Mouse (Mus musculus) midbrain, embryonic 15.5 days (tissue): ENCODE results near the gene Orc5. TPM values are rescaled to one million over a fixed set of nuclear protein-coding genes. Genes with fewer than 3 reads are reported as not detected.
A peak's percentile ranks its signal among the peaks of the same experiment; 100 is the strongest.
"Not testable (repeated sequence)": the region's sequence is repeated elsewhere in the genome, so short reads cannot be mapped to it uniquely, and the experiment has no call there.

ENCODE experiments used
- ATAC-seq: fragments of 200-750 bp; cut with Nextera tagmentation; replicated peaks from 2 replicates; pipeline ENCODE4 v1.8.0; 2017; ENCODE audit warnings: moderate TSS enrichment
- H3K27ac ChIP-seq: fragments of 300-500 bp; sonication (generic); 2 replicates; pipeline ENCODE4 v1.5.1; 2015; ENCODE audit warnings: mild to moderate bottlenecking, inconsistent platforms
- H3K27me3 ChIP-seq: fragments of 300-500 bp; sonication (generic); replicated peaks from 2 replicates; pipeline ENCODE4 v1.6.1; 2015; ENCODE audit warnings: inconsistent platforms
- H3K36me3 ChIP-seq: fragments of 300-500 bp; sonication (generic); replicated peaks from 2 replicates; pipeline ENCODE4 v1.6.1; 2015; ENCODE audit warnings: inconsistent platforms
- H3K4me1 ChIP-seq: fragments of 300-500 bp; sonication (generic); 2 replicates; pipeline ENCODE4 v1.6.1; 2015; ENCODE audit warnings: inconsistent platforms
- H3K4me2 ChIP-seq: fragments of 300-500 bp; sonication (generic); 2 replicates; pipeline ENCODE4 v1.6.1; 2015; ENCODE audit warnings: inconsistent platforms, mild to moderate bottlenecking, moderate library complexity
- H3K4me3 ChIP-seq: fragments of 300-500 bp; sonication (generic); 2 replicates; pipeline ENCODE4 v1.5.1; 2015; ENCODE audit warnings: mild to moderate bottlenecking, inconsistent platforms
- H3K9ac ChIP-seq: fragments of 300-500 bp; sonication (generic); 2 replicates; pipeline ENCODE4 v1.6.1; 2015; ENCODE audit warnings: mild to moderate bottlenecking, inconsistent platforms
- H3K9me3 ChIP-seq: fragments of 300-500 bp; sonication (generic); 2 replicates; pipeline ENCODE4 v1.6.1; 2016; ENCODE audit warnings: inconsistent platforms
- WGBS: fragments of 180-500 bp; shearing (Covaris S2); methylation state at CpG from one replicate; pipeline ENCODE4 v1.1.7; 2015; ENCODE audit warnings: mixed read lengths; 5-methylcytosine and 5-hydroxymethylcytosine counted together
- polyA plus RNA-seq: library from polyadenylated mRNA; unstranded; fragments of >200 nt; fragmentation: Nextera tagmentation; extraction: Ambion mirVana; gene quantifications from 2 replicates; pipeline ENCODE4 v1.2.1, GENCODE M21; 2015

The Orc5 gene
- polyA plus RNA-seq, 1 experiment from 2014 or later: 34.8 TPM

DNA sequence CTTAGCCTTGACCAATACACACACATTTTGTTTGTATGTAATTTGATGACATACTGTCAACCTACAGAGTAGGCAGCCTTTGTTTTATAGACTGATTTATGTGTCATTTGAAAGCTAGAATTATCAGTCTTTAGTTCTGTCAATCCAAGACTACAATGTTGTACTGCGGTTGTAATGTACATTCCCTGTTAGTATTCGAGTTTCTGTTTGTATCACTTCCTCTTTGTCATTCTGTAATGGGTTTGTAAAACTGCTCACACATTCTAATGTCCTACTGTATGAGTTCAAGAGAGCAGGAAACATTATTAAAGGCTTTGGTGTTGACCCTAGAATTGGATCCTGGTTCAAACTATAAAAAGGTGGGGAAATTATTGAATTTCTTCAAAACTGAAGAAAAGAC is 30.5 kb downstream of the Orc5 start:
- Histone ChIP-seq H3K4me3 (no peak overlapping the region), H3K9ac (no peak overlapping the region), H3K4me2 (no peak overlapping the region), H3K9me3 (no peaks in the 10 kb centered on the region), H3K27me3 (no peaks in the 10 kb centered on the region), H3K27ac (no peak overlapping the region), H3K36me3 (0 out of 2 replicates have a peak, but pooled peaks cover 10% of the 10 kb centered on the region), H3K4me1 (no peaks in the 10 kb centered on the region)
- WGBS: 98% methylated on average over 2 of the region's 2 CpGs
- ATAC-seq: no peak

DNA sequence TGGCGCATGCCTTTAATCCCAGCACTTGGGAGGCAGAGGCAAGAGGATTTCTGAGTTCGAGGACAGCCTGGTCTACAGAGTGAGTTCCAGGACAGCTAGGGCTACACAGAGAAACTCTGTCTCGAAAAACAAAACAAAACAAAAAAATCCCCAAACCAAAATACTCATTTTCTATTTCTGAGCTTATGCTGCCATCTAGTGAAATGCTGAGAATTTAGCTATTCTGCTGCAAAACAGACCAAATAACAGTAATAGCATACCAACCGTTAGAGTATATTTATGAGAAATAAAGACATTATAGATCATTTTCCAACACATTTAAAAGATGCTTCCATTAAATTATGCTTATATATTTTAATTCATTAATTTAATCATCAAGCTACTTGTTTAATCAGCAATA is 34.5 kb downstream of the Orc5 start:
- not testable (repeated sequence) for H3K27ac ChIP-seq

DNA sequence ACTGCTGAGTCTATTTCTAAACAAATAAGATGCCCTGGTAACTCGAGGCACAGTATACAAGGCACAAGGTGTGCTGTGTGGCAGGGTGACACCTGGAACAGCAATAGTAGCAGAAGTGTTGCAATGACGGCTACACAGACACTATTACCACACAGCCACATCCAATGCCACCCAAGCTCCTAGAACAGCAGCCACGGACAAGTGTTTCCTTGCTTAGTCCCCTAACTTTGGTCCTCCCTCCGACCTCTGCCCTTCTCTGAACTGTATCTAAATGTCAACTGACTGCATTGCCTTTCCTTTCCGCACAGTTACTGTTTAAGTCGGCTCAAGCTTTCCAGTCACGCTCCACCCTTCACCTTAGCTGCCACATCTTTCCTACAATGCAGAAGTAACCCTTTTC is 36.0 kb downstream of the Orc5 start:
- H3K4me1 ChIP-seq, H3K36me3 ChIP-seq, H3K4me3 ChIP-seq, H3K27ac ChIP-seq, ATAC-seq, H3K4me2 ChIP-seq, H3K9ac ChIP-seq, H3K27me3 ChIP-seq, H3K9me3 ChIP-seq: not testable (repeated sequence)
- no CpG with 5 or more reads among the region's 7 CpGs for WGBS

More for the DNA sequence above, 34.5 kb downstream of the Orc5 start:
- ATAC-seq, H3K27me3 ChIP-seq, H3K36me3 ChIP-seq, H3K9ac ChIP-seq, H3K4me2 ChIP-seq, H3K4me1 ChIP-seq, H3K4me3 ChIP-seq, H3K9me3 ChIP-seq: not testable (repeated sequence)
- WGBS: 82% methylated on average over 4 of the region's 4 CpGs

DNA sequence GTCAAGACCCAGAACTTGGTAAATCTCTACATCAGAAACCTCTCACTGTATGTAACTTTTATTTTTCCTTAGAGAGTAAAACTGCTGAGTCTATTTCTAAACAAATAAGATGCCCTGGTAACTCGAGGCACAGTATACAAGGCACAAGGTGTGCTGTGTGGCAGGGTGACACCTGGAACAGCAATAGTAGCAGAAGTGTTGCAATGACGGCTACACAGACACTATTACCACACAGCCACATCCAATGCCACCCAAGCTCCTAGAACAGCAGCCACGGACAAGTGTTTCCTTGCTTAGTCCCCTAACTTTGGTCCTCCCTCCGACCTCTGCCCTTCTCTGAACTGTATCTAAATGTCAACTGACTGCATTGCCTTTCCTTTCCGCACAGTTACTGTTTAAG is 37.6 kb downstream of the Orc5 start:
- H3K9ac ChIP-seq, H3K4me3 ChIP-seq, H3K27me3 ChIP-seq, H3K4me2 ChIP-seq, H3K9me3 ChIP-seq, H3K36me3 ChIP-seq, H3K4me1 ChIP-seq, ATAC-seq, H3K27ac ChIP-seq: not testable (repeated sequence)
- WGBS: no CpG with 5 or more reads among the region's 5 CpGs

DNA sequence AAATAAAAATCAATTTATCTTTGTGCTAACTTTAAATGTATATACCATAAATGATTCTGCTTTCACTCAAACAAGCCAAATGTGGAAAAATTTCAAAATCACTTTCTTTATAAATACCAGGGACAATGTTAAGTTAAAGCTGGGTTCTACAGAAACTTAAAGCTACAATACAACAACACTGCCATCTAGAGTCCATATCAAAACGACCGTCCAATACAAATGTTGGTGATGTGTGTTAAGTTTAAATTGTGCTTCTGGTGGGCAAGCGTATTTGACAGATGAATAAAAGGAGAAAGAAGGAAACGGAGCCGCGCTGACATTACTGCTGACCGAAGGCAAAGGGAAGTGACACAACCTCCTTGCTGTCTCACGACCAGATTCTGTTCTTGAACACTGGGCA is 38.4 kb downstream of the Orc5 start:
- Histone ChIP-seq H3K27ac (no peak overlapping the region), H3K36me3 (no peaks in the 10 kb centered on the region), H3K9me3 (no peaks in the 10 kb centered on the region), H3K4me1 (no peaks in the 10 kb centered on the region), H3K4me2 (no peak overlapping the region), H3K4me3 (no peak overlapping the region), H3K9ac (no peak overlapping the region), H3K27me3 (no peaks in the 10 kb centered on the region)
- ATAC-seq: 0 out of 2 replicates have a peak, but pooled peaks have one; percentile 70
- 73% methylated on average over 8 of the region's 8 CpGs for WGBS

DNA sequence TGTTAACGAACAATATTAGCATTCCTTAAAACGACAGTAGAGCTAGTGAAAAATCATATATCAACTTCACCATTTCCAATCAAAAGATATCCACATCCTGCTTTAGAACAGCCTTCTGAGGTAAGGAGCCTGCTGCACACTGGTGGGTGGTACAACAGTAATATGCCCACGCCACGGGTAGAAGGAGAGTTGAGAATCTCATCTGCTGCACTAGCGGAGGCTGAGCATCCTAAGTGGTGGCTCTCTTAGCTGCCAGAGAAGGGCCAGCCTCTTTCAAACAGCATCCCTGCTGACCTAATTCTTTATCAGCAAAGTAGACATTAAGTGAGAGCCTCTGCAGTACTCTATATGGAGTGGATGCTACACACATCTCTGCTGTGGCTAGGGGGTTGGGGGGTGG is 41.7 kb downstream of the Orc5 start:
- Histone ChIP-seq H3K4me3 (no peak overlapping the region), H3K4me2 (no peak overlapping the region), H3K9me3 (no peaks in the 10 kb centered on the region), H3K9ac (no peak overlapping the region), H3K27ac (no peak overlapping the region), H3K27me3 (no peaks in the 10 kb centered on the region), H3K4me1 (no peaks in the 10 kb centered on the region), H3K36me3 (no peaks in the 10 kb centered on the region)
- ATAC-seq: no peak
- WGBS: 81% methylated on average over 5 of the region's 5 CpGs

DNA sequence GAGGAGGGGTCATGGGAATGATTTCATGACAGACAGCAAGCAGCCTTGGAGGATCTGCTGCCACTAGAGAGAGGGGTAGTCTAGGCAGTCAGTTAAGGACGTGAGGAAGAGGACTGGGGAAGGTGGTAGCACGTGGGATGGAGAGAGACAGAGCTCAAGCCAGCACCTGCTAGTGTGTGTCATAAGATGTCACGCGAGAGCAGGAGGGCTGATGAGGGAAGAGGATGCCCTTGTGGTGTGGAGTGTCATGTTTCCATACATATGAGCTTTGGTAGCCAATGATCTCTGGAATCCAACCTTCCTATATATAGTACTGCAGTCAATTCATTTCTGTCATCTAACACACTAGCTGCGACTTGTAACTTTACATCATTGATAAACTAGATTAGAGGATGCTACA is 50.8 kb downstream of the Orc5 start:
- H3K36me3 ChIP-seq: no peaks in the 10 kb centered on the region
- no peaks in the 10 kb centered on the region for H3K27me3 ChIP-seq
- no peak overlapping the region for H3K4me3 ChIP-seq
- no peak overlapping the region for H3K4me2 ChIP-seq
- ATAC-seq: no peak
- H3K4me1 ChIP-seq: no peaks in the 10 kb centered on the region
- H3K27ac ChIP-seq: no peak overlapping the region
- no peaks in the 10 kb centered on the region for H3K9me3 ChIP-seq
- no peak overlapping the region for H3K9ac ChIP-seq
- WGBS: 93% methylated on average over 5 of the region's 5 CpGs

DNA sequence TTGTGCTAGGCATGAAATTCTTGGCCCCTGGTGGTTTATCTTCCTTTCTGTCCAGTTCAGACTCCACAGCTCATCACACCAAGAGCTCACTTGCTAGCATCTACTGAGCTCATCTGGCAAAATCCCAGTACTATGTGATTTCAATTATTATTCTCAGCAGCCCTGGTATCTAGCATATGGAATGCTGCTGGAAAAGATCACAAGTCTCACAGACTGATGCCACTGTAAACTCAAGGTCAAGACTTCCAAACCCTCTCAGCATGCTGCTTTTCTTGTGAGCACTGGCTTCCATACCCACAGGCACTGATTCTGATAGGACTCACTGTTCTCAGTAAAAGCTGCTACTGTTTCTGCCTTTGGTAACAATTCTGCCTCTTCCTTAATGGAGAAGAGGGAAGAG is 59.1 kb downstream of the Orc5 start:
- H3K4me3 ChIP-seq: no peak overlapping the region
- H3K4me1 ChIP-seq: no peaks in the 10 kb centered on the region
- ATAC-seq: no peak
- no peak overlapping the region for H3K27ac ChIP-seq
- H3K9ac ChIP-seq: no peak overlapping the region
- no peaks in the 10 kb centered on the region for H3K27me3 ChIP-seq
- H3K9me3 ChIP-seq: no peaks in the 10 kb centered on the region
- H3K4me2 ChIP-seq: no peak overlapping the region
- no peaks in the 10 kb centered on the region for H3K36me3 ChIP-seq

DNA sequence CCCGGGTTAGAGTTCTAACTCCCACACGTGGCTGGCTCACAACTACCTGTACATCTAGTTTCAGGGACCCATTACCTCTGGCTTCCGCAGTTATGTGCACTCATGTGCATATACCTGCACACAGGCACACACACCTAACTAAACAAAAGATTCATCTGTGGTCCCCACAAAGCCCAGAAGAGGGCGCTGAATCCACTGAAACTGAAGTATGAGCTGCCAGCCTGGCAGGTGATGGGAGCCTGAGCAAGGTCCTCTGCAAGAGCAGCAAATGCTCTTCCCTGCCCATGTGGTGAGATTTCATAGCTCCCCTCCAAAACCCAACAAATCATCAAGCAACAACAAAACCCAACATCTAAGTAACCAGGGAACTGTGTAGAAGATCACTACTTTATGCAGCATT is 61.1 kb downstream of the Orc5 start:
- ATAC-seq: no peak
- H3K9ac ChIP-seq: no peak overlapping the region
- no peak overlapping the region for H3K4me2 ChIP-seq
- no peaks in the 10 kb centered on the region for H3K9me3 ChIP-seq
- no peak overlapping the region for H3K27ac ChIP-seq
- H3K4me1 ChIP-seq: no peaks in the 10 kb centered on the region
- H3K36me3 ChIP-seq: no peaks in the 10 kb centered on the region
- H3K4me3 ChIP-seq: no peak overlapping the region
- no peaks in the 10 kb centered on the region for H3K27me3 ChIP-seq
- 82% methylated on average over 4 of the region's 4 CpGs for WGBS

DNA sequence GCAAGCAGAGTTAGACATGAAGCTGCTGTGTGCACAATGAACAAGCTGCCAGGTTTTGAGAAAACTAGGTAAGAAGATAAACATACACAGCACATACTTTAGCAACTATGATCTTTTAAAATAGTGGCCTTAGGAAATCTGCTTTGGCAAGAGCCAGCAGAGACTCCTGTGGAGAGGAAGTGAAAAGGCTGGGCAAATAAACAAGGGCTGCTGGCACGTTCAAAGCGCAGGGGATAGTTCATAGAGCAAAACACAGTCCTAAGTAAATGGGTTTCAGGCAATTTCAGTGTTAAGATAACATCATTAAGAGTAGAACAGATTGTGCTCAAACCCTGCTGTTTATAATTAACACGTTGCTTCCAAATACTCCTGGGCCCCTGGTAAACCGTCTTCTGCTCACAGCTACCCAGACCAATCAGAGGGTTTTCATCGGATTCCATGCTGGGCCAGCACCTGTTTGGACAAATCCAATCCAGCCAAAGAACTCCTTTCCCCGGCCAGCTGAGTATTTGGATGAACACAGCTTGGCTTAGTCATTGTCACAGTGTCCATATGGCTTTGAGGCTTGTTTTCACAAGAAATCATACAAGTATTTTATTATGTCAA is 63.5 kb downstream of the Orc5 start:
- no peaks in the 10 kb centered on the region for H3K36me3 ChIP-seq
- WGBS: 62% methylated on average over 6 of the region's 6 CpGs
- 0 out of 2 replicates have a peak, but pooled peaks have one; percentile 17 for ATAC-seq
- no peak overlapping the region for H3K9ac ChIP-seq
- no peaks in the 10 kb centered on the region for H3K9me3 ChIP-seq
- H3K4me1 ChIP-seq: no peaks in the 10 kb centered on the region
- H3K27ac ChIP-seq: no peak overlapping the region
- H3K4me3 ChIP-seq: no peak overlapping the region
- no peak overlapping the region for H3K4me2 ChIP-seq
- H3K27me3 ChIP-seq: no peaks in the 10 kb centered on the region

DNA sequence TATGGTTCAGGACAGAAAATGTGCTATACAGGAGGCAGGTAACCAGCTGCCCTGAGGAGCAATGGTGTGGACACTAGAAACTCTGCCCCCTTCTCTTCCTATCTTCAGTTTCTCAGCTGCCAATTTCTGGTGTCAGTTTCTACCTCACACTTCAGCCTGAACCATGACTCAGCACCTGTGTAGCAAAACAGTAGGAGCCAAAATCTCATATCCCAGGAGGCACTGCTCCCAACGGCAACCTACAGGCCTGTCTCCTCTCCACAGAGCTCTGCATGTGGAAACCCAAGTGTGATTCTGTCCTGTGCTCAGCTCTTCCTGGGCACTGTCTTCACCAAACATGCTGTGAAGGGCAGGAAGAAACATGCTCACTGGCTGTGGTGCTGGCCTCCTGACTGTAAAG is 64.5 kb downstream of the Orc5 start:
- H3K4me1 ChIP-seq: no peaks in the 10 kb centered on the region
- no peak overlapping the region for H3K4me2 ChIP-seq
- no peaks in the 10 kb centered on the region for H3K36me3 ChIP-seq
- H3K27me3 ChIP-seq: no peaks in the 10 kb centered on the region
- no peak overlapping the region for H3K9ac ChIP-seq
- no peaks in the 10 kb centered on the region for H3K9me3 ChIP-seq
- no peak for ATAC-seq
- WGBS: 65% methylated on average over 1 of the region's 1 CpGs
- H3K27ac ChIP-seq: no peak overlapping the region
- H3K4me3 ChIP-seq: no peak overlapping the region

DNA sequence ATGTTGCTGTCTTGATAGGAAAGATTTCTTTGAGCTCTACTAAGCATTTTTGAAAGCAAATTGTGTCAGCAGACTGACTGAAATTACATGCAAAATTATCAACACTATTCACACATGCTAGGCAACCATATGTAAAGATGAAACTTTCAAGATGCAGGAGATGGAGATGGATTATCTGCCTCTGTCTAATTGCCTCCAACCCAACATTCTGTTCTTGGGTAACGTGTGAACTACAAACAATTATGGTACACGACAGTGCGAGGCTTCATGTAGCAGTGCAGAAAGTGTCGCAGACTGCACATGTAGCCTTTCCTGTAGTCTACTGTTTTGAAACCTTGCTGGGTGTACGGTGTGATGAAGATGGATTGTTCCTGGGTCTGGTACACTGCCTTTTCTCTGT is 67.7 kb downstream of the Orc5 start:
- Histone ChIP-seq H3K36me3 (no peaks in the 10 kb centered on the region), H3K9ac (no peak overlapping the region), H3K4me1 (no peaks in the 10 kb centered on the region), H3K27me3 (no peaks in the 10 kb centered on the region), H3K27ac (no peak overlapping the region), H3K4me2 (no peak overlapping the region), H3K9me3 (no peaks in the 10 kb centered on the region), H3K4me3 (no peak overlapping the region)
- 86% methylated on average over 5 of the region's 5 CpGs for WGBS
- no peak for ATAC-seq

DNA sequence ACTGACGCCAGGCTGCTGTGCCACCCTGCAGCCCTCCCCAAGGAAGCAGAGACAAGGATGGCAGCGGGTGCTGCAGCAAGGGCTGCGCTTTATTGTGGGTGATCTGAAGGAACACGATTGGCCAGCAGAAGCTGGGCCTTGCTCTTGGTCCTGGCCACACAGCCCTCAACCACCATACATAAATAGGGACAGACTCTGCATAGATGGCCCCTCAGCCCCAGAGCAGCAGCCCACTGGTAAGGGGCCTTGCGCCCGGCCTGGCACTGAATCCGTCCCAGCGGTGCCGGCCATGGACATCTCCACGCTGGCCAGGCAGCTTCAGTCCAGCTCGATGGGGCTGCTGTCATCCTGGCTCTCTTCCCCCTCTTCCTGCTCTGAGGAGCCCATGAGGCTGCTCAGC is 77.8 kb downstream of the Orc5 start:
- H3K36me3 ChIP-seq, ATAC-seq, H3K27me3 ChIP-seq, H3K4me3 ChIP-seq, H3K9ac ChIP-seq, H3K9me3 ChIP-seq, H3K4me1 ChIP-seq, H3K27ac ChIP-seq, H3K4me2 ChIP-seq: not testable (repeated sequence)
- 93% methylated on average over 8 of the region's 11 CpGs for WGBS
